Mouse (Mus musculus) adrenal gland, postnatal 10 days (tissue): Measurements from ENCODE around the gene Gm21677. TPM values are rescaled to one million over a fixed set of nuclear protein-coding genes. Genes with fewer than 3 reads are reported as not detected.
"Not testable (repeated sequence)": the region's sequence is repeated elsewhere in the genome, so short reads cannot be mapped to it uniquely, and the experiment has no call there.

Experiments
- DNase-seq: peaks from one replicate; pipeline ENCODE4 v3.0.0; 2021; ENCODE audit warnings: mixed read lengths
- long read RNA-seq, 2 experiments: library from polyadenylated mRNA; stranded (forward); transcript quantifications; one replicate each; pipeline ENCODE4 v2.0.0; 2021
- total RNA-seq, 2 experiments: library from RNA; stranded (reverse); gene quantifications; 2 replicates each; pipeline ENCODE4 v1.2.3; 2021

The Gm21677 gene
- not detected for total RNA-seq
- long read RNA-seq, experiment 1 = 0 reads
- long read RNA-seq, experiment 2 = 0 reads

- not testable (repeated sequence) for DNase-seq
Observed at GRCm38 (mm10) chrY:3306349-3306748, at the start of gene Gm21677. TSS of gene Gm21677 (minus strand) at chrY:3306449.

GRCm38 (mm10) chrY:3345229-3345628 lies 39.0 kb upstream of the Gm21677 start, which contains the start of gene Gm21693:
TSS of gene Gm21693 (minus strand) at chrY:3345329.
- DNase-seq = not testable (repeated sequence)

GRCm38 (mm10) chrY:3340661-3341060 lies 34.4 kb upstream of the Gm21677 start:
- DNase-seq = not testable (repeated sequence)

Other genes starting within 250 kb of the Gm21677 start
- gene Gm21693, start 38.9 kb upstream of the Gm21677 start, total RNA-seq = not detected
- not detected for gene Gm21704, start 103.7 kb upstream of the Gm21677 start, total RNA-seq
- gene Gm21708, start 103.7 kb upstream of the Gm21677 start, total RNA-seq = not detected